Mouse (Mus musculus) urinary bladder, postnatal 14 days (tissue): ENCODE data around the gene Gm11096.

Experiments
- DNase-seq: peaks from one replicate; pipeline ENCODE4 v3.0.0; 2021; ENCODE audit warnings: low spot score

The Gm11096 gene

DNA sequence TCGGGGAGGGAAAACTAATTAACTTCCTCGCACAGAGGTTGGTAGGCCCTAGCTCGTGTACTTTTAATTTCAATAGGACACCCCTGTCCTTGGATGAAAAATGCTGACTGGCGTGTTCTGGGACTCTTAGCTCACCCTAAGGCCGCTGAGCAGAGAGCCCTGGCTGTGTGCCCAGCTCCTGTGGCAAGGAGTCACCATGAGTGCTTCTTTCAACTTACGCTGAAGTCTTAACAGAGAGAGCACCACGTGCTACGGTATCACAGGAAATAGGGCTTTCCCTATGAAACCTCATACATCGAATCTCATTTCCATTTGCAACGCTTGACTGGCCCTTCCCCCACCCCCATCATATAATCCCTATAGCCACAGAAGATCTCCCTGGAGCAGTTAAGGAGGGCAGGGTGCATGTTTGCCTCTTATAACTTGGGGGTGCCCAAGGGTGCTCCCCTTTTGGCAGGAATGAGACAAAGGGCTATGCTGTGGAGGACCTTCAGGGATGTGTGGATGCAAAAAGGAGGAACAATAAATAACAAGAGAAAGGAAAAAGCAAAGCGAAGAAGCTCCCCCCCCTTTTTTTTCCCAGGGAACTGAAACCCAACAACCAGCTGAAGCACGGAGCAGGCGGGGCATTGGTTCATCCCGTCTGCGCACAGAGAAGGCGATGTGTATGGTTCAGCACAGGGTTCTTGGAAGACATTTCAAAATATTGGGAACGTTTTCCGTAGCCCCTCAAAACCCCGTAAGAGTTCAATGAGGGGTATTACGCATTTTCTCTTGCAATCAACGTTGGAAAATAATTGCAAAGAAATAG, 39.0 kb downstream of the Gm11096 start:
- DNase-seq: peak; percentile 77

DNA sequence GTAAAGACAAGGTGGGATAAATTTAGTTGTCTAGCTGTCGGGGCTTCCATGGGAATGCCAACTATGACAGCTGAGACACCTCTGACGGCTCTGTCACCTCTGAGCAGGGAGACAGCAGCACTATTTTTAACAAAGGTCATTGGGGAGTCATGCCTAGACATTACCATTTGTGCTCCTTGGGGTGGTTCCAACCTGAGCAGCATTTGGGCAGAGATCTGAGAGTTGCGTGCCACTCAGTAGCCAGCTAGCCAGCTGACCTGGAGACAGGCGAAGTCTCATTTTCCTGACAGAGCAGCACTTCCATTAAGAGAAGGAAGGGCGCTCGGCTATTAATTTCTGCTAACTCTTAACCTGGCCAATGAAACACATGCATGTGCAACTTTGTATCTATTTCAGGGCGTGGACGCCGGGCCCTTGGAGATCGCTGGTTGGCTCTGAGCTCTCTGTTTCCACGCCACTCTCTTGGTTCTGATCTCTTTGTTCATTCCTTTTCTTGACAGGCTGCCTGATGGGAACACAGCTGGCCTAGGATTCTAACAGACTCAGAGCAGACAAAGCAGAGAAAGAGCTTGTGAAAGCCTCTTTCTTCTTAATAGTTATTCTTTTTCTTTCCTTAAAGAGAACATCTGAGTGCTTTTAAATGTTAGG, 40.4 kb downstream of the Gm11096 start:
- no peak for DNase-seq

DNA sequence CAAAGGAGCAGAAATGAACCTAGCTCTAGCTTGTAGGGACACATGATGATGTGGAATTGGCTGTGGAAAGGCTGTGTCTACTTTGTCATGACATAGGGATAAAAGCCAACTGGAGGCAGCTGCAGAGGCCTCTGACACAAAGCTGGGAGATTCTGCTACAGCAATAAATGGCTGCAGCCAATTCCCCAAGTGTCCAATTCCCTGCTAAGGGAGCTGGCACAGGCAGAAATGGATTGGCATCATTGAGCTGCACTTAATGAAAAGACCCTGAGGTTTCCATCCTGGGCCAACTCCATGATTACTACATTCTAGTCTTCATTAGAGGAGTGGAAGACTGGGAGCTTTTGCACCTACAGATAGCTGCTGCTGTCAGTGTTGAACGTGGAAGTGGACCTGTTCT, 44.8 kb downstream of the Gm11096 start:
- no peak for DNase-seq
